Mouse (Mus musculus): ENCODE results near the gene Emcn. TPM values are rescaled to one million over a fixed set of nuclear protein-coding genes. Genes with fewer than 3 reads are reported as not detected.

Emcn gene
- total RNA-seq (2023), result not detected

DNA sequence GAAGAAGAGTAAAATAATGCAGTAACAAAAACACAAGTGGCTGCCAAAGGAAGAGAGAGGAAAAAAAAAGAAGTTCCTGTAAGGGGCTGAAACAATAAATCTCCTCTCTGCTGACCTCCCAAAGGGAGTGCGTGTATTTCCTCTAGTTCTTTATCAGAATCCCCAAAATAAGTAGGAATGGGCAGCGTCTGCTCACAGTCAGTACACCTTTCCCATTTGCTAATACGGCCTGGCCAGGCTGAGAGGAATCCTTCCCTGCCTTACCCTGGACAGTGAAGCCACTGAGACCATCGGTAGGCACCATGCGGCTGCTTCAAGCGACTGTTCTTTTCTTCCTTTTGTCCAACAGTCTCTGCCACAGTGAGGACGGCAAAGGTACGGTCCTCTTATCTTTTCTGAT lies at the start of gene Emcn:
Emcn (plus strand) TSS at position 130 of the 400 bp plus-strand sequence.

All from monocyte, adult 59 days (primary cell).